Mouse (Mus musculus) skeletal muscle tissue, adult 2 months (tissue): ENCODE data around the gene Sema3c.
"Not testable (repeated sequence)": the region's sequence is repeated elsewhere in the genome, so short reads cannot be mapped to it uniquely, and the experiment has no call there.

Source experiments
- DNase-seq: peaks from one replicate; pipeline ENCODE4 v3.0.0-alpha.2; 2012; ENCODE audit warnings: low read depth, low spot score

Sema3c gene

DNA sequence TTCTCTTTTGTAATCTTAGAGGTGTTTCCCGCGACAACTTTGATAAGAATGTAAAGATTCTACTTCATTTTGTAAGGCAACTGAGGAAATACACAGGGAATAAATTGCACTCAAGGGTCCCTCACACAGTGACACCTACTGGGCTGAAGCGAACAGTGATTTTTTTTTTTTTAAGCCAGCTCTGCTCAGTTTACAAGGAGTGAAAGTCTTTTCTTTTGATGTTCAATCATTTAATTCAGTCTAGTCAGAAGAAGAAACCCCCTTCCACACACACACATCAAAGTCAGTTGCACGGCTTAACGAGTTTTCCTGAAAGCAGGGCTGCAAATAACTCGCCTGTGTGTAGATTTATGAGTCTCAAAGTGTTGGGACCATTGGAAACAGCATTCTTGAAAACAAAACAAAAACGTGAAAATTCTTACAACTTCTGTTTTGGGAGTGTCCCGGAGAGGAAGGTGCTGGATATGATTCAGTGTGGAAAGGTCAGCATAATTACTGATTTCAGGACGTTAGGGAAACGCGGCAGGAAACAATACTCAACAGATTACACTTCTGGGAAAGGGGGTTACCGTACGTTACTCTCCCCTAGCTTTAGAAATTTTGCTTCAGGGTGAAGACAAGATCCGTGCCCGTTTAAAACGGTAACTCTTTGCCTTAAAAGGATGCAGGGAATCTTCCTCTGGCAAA is at the start of gene Sema3c:
Gene Sema3c, plus strand, starts transcription at position 588 of the 687 bp plus-strand sequence.
- DNase-seq = peak; percentile 9

DNA sequence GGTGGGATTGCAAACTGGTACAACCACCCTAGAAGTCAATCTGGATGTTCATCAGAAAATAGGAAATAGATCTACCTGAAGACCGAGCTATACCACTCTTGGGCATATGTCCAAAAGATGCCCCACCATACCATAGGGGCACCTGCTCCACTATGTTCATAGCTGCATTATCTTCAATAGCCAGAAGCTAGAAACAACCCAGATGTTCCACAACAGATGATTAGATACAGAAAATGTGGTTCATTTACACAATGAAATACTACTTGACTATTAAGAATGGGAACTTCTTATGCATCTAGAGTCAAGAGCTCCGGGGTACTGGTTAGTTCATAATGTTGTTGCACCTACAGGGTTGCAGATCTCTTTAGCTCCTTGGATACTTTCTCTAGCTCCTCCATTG is 42.9 kb upstream of the Sema3c start:
- DNase-seq = not testable (repeated sequence)

DNA sequence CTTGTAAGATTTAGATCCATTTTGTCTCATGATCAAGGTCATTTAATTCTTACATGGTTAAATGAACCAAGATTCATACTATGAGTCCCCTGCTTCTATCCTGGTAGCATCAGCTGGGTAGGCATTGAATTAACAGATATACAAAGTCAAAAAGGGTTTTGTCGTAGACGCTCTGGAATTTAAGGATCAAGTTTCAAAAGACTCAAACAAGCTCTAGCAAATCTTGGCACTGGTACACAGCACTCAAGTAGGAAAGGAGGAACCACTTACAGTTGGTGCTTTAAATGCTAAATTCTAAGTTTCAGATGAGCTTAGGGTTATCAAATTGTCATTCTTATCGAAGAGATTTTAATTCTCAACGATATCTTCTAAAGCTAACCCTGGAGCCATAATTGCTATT is 30.9 kb upstream of the Sema3c start:
- DNase-seq = no peak

DNA sequence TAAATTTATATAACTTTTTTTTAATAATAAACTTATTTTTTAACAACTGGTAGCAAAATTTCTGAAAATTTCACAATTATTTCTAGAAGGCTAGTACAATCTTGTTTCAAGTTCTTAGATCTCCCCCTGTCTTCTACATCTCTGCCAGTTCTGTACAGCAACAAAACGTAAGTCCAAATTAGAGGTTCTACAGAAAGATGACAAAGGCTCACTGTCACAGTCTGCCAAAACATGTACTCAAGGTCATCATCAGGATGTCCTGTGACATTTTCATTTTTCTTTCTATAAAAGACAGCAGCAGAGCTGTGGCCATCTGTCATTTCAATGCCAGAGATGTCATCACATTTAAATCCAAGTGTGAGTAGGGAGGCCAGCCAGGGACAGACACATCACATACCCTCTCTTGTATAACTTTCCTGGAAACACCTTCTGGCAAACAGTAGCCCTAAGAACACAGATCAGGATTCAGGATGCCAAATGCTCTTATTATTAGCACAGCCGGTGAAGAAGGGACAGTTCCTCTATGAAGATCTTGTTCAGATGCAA is 29.1 kb upstream of the Sema3c start:
- DNase-seq = no peak

DNA sequence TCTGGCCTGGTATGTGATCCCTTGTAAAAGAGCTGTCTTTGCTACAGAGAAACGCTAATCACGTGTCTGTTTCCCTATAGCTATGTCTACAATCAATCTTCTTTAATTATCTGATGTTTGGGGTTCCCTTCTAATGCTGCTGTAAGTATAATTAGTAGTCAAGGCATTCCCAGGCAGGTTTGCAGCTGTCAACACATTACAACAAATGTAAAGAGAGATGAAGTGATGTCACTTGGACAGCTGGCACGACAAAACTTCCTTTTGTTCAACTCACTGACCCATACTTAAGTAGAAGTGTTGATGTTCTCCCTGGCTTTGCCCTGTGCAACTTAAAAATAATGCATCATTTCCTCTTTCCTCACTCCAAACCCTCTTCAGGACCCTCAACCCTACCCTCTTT is 22.4 kb upstream of the Sema3c start:
- DNase-seq = no peak

DNA sequence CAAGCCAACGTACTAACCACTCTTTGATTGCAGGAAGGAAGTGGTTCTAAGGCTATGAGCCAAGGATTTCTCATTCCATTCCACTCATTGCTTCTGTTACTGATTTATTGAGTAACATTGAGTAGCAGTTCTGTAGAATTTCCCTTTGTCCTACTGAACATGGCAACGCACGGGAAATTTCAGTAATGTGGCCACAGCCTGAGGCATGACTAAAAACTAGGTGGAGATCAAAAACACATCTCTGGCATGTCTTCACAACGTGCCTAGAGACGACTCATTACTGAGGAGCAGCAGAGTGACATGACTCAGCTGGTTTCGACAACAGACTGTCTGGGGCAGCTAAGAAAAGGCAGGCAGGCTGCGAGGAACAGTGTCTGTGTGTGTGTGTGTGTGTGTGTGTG is 18.0 kb upstream of the Sema3c start:
- DNase-seq = peak; percentile 36

DNA sequence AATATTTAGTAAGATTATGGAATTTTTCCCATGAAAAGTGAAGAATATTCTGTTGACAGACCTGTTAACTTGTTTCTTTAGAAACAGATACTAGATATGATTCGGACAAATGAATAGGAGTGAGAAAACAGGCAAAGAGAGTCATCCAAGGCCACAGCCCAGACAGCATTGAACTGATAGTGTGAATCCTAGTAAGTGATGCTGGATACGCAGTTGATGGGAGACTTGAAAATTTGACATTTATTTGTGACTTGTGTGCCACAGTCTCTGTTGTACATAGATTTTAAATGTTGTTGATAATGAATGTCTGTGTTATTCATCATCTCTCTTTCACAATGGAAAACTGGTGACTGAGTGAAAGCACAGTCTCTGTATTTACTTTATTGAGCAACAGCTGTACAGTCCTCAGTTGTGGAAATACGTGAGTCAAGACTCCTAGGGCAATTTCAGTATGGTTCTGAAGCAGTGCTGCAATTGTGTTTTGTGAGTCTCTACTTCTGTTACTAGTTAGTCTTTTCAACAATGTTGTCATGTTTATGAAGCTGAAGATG is 17.3 kb upstream of the Sema3c start:
- no peak for DNase-seq

DNA sequence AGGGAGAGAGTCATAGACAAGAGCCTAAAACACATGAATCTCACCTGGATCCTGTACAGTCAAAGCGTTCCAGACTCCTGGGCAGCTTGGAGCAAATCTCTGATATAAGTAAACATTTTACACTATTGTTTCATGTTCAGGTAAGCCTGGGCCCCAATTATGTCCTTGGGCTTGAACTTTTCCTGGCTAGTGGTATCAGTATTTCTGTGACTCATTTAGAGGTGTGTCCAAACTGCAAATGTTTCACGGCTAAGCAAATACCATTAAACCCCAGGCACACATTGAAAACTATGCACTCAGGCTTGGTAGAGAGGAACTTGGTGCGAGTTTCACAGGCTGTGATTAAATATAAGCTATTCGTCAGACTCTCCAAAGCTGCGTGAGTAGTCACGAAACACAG is 2.5 kb upstream of the Sema3c start:
- no peak for DNase-seq

DNA sequence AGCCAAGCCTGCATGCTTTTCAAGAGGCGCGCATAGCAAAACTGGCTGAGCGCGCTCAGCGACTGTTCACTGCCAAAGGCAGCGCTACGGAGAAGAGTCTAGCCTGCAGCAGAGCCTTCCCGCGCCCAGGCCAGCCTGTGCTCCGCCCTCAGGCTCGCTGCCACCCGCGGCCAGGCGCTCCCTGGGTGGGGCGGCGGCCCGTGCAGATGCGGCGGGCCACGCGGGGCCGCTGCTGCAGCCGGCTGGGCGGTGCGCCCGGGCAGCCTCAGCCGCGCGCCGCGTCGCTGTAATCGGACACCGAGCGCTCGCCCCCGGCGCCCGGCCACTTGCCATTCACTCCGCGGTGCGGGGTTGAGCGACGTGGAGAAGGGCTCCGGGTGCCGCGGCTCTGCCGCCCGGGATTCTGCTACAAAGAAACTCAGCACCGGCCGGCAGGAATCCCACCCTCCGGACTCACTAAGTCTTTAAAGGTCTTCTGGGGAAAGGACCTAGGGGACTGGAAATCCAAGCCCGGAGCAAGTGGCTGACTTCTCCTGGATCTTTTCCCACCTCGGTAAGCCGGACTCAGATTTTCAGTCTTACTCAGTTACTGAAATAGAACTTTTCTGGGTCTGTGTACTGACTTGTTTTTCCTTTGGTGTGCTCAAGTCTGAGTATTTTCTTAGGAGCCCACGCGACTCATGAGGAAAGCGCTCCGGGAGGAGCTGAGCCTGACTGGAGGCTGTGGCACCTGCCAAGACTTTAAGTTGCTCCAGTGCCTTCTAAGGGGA is 517 bp downstream of the Sema3c start:
- peak; percentile 77 for DNase-seq

DNA sequence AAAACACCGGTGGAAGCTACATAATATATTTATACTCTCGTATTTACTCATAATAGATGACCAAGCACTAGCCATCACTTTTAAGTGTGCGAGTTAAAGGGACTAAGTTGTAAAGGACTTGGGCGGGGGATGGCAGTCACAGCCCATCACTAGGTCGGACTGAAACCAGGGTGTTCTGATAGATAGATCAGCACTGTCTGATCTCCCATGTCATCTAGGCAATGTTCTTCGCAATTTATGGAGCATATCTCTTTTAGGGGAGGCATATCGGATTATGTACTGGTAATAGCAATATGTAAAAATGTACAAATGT is 1.1 kb downstream of the Sema3c start:
- peak; percentile 13 for DNase-seq

DNA sequence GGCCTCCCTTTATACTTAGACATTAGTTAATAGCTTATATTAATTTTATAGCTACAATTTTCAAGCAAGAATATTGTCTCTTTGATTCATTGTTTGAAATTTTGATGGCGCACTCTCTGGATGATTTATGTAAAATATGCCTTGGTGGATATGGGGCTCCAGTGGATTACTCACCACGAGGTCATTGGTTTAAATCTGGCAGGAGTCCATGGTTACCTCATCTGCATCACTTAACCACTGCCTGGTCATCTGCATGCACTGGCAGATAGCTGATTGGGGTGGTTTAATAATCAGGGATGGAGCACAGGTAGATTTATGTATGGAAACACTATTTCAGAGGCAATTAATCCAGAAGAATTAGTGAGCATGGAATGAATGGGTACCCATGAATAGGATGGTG is 2.0 kb downstream of the Sema3c start:
- DNase-seq = peak; percentile 49

DNA sequence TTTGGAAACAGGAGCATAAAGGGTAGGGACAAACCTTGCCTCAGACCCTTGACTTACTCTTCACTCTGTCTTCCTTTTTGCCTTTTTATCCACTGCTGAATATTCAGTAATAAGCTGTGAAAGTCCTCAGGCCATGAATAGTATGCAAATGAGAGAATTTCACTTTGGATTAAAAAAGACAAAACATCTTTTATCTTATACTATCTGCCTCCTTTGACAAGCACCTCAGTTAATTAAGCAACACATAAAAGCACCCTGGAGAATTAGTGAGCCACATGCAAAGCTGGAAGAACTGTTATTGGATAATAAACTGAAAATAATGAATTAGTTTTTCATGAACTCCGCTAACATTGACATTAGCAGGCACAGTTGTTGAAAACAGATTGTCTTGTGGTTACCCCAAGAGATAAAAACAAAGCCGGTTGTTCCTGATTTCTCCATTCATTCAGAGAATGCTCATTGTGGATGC is 8.0 kb downstream of the Sema3c start:
- no peak for DNase-seq

DNA sequence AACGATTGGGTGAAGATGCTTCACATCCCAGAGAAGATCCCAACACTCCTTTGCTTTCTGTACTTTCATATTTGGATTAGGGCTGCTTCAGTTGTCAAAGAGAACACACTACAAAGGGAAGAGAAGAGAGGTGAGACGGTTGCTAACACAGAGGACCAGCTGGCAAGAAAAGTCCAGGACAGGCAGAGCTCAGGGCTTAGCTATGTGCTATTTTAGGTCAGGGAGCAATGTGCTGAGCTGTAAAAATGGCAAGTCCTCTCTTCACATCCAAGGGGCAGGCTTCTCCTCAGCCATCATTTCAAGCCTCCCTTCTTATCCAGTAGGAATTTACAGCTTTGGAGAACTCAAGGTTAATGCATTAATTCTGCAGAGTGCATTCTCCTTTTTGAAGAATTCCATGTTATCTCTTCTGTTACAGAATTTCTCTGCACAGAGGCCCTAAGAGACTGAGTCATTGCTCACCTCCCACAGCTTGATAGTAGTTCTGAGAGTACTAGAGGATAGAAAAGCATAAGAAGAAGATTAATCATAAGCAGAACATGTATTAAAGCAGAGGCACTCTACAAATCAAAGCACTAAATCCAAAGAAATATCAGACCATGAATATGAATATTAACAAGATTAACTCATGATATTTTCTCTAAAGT is 10.3 kb downstream of the Sema3c start:
- DNase-seq = peak; percentile 48

DNA sequence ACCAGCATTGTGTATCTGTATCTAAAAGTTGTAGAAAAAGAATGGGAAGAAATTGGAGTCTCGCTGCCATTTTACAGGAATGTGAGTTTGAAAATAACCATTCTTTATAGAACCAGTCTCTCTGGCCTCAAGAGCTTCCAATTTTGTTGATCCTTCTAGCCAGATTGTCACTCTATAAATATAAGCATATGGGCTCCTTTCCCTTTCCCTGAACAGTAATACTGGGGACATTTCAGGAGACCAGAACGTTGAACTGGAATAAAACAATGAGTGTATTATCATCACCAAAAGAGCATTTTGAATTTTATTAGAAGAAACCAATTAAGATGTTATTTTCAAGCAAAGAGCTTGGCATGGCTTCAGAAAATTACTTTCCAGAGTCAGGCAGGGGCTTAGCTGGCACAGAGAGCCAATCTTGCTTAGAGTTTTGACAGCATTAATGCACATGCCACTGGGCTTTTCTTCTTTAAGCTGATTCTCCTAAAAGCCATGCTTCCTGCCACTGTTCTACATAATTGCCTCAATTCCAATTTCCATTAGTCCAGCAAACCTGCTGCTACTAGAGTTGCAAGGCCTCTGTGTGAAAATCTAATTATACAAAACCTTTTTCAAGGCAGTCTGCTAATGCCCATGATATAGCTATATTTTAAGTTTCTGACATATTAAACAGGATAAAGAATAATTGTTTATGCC is 12.6 kb downstream of the Sema3c start:
- no peak for DNase-seq

DNA sequence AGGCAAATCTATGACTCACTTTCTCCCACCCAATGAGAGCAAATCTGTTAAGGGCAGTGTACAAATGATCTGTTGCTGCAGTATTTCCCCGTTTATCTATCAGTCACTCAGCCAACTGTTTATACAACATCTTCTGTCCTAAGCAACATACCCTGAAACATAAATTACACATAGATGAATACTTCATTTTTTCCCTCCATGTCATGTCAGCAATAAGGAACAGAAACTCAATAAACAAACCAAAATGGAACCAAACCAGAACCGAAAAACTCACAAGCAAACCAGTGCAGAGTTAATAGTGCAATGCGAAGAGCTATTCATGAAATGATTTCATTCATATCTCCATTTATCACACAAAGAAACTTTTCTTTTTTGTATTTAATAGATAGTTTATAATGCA is 17.8 kb downstream of the Sema3c start:
- DNase-seq = no peak

DNA sequence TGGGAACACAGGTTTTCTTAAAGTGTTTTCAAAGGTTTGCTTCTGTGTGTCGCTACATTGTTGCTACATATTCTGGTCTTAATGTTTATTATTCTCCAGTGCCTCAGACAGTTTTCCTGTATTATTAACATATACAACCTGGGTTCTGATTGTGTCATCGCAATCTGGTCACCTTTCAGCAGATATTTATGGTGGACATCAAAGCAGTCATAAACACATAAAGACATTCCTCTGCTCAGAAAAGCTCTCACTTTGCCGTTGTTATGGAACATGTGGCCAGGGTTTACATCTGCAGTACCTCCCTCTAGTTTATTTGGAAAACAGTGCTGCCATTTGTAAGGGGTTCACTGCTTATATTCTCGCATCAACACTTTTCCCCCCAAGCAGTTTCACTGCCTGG is 27.6 kb downstream of the Sema3c start:
- DNase-seq = no peak

DNA sequence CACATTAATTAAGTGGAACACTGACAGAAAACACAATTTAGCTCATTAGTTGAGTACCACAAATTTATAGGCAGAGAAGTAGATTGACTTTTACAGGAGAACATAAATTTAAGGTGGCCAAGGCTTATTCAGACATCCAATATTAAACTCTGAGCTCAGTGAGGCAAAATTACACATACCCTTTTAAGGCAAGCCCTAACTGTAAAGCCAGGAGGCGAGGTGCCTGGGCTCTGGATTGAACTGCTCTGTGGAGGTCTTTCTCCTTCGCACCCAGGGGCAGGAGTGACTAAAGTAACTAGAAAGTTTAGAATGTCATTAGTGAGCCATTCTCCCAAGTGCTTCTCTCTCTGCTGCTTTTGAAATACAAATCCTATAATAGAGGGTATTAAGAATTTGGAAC is 46.5 kb downstream of the Sema3c start:
- no peak for DNase-seq

DNA sequence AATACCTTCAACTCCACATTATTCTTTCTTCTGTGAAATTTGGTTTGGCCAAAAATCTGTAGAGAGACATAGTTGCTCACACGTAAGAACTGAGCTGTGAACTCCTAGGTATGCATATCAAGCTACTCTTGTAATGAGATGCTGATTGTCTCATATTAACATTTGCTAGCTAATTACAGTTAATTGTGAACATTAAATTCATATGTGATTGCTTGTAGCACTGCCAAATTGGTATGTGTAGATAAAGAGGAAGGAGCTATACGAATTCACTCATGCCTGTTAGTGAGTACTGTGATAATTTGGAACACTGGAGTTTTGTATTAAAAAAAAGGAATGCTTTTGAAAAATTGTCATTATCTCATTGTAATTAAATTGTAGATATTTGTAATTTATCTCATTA is 48.5 kb downstream of the Sema3c start:
- DNase-seq = no peak

DNA sequence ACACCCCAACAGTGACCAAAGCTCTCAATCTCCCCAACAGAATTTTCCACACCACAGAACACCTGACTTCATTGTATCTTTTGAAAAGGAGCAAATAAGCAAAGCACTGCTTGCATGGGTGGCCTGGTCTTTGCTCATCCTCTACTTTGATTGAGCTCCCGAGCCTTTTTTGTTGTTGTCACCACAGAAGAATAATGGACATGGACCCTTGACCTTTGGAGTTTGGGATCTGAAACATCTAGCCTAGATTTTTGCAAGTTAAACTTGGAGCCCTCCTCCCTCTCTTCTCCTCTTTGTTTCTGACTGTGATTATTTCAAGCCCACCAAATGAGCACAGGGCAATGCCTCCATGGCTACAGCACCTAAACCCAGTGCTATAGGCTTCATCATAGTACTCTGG is 54.5 kb downstream of the Sema3c start:
- DNase-seq = no peak

DNA sequence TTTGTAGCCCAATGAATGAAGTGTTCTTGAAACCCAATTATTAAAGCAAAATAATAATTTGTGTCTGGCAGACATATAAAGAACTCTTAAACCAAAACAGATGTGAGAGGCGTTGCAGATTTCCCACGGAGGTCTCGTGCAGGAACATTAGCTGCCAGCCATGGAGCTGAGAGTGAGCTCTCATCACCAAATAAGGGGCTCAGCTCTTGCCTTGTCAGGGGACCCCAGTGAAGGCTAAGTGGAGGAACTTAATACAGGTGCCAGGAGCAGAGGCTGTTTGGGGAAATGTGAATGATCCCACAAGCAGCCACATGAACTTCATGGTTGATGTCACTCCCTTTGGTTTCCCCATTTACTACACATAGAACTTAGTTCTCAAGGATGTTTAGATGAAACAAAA is 55.5 kb downstream of the Sema3c start:
- no peak for DNase-seq

DNA sequence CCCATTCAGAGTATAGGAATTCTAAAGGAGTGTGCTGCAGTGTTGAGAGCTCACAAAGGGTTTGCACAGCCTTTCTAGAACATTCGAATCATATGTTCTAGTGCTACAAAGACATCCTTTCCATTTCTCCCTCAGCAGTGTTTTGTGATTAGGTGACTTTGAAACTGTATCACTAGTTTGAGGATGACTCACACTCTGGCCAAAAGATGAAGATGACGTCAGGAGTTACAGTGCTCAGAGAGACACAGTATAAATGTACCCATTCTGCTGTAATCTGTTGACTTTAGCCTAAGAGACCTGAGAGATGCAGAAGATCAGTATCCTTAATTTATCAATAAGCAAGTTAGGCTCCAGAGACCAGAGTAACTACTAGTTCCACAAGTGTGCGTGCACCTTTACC is 65.4 kb downstream of the Sema3c start:
- DNase-seq = peak; percentile 10
